Mouse (Mus musculus) adrenal gland, adult 18-20 months (tissue): ENCODE results near the gene Grasp. TPM values are rescaled to one million over a fixed set of nuclear protein-coding genes. Genes with fewer than 3 reads are reported as not detected.

ENCODE experiments used
- DNase-seq, 2 experiments: peaks; one replicate each; pipeline ENCODE4 v3.0.0; 2021 to 2022; ENCODE audit warnings: low spot score in 2 of 2
- total RNA-seq, 2 experiments: library from RNA; stranded (reverse); gene quantifications; 1 replicate in 1 of 2; 2 replicates in 1 of 2; pipeline ENCODE4 v1.2.3; 2021

Gene Grasp
- total RNA-seq, 2 experiments from 2014 or later: 16.3 to 19.8 TPM

DNA sequence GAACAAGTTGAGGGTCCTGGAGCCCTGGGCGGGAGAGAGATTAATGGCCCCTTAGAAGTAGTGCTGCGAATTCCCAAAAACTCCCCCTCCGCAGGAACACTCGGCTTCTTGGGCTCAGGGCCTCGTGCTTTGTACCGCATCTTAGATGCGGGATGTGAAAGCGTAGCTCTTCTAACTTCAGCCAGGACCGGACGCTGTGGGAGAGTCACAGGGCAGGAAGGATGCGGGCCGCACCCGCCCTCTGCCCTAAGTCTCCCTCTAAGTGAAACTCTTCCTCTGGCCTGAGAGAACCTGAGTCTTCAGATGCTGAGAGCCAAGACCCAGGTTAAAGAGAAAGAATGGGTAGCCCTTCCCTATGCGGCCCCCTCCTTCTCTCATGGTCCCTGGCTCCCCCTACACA lies 989 bp downstream of the Grasp start:
- no peak for DNase-seq

DNA sequence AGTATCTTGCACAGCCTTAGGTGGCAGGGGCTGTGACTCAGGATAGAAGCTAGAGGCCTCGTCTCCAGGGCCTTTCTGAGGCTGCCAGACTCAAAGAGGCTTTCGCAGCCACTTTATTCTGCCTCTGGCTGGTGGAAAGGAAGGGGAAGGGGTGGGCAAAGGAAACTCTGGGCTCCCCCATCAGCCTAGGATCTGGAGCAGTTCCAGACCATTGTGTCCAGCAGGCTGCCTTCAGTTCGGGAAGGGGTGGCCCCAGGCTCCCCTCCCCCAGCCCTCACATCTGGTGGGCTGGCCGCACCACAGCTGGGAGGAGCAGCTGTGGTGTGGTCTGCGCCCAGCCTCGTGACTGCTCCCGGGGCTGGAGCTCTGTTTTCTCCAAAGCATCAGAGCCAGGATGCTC lies 4.0 kb downstream of the Grasp start:
- DNase-seq: no peak

DNA sequence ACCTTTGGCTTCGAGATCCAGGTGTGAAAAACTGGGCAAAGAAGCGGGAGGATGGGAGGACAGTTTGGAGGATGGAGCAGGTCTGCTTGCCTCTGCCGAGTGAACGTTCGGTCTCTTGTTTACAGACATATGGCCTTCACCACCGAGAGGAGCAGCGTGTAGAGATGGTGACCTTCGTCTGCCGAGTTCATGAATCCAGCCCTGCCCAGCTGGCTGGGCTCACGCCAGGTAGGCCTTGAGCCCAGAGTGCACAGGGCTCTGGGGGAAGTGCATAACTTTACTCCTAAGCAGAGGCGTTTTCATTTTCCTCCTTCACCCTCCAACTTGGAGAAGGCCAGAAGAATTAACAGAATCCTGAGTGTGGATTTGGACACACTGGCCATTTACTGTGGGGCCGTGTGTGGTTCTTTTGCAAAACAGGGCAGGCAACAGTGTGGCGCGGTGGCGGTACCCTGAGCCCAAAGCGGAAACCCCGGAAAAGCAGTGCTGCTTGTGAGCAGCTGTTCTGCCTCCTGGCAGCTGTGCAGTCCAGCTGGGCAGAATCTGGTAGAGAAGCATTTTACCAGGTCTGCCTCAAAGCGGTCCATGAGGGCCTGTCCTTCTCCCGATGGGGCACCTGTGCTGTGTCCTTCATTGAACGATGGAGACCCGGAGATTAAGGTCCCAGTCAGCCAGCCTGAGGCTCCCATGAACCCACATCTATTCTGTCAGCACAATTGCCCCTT lies 5.0 kb downstream of the Grasp start:
- no peak for DNase-seq

DNA sequence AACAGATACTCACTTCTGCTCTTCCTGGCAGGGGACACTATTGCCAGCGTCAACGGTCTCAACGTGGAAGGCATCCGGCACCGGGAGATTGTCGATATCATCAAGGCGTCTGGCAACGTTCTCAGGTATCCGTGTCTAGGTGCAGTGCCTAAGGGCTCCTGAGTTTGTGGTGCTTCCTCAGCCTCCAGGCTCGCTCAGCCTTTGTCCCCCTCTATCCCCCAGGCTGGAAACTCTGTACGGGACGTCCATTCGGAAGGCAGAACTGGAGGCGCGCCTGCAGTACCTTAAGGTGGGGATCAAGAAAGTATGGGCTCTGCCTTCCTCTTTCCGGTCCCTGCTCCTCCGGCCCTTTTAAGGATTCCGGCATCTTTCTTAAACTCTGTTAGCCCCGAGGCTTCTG lies 6.5 kb downstream of the Grasp start:
- no peak for DNase-seq

DNA sequence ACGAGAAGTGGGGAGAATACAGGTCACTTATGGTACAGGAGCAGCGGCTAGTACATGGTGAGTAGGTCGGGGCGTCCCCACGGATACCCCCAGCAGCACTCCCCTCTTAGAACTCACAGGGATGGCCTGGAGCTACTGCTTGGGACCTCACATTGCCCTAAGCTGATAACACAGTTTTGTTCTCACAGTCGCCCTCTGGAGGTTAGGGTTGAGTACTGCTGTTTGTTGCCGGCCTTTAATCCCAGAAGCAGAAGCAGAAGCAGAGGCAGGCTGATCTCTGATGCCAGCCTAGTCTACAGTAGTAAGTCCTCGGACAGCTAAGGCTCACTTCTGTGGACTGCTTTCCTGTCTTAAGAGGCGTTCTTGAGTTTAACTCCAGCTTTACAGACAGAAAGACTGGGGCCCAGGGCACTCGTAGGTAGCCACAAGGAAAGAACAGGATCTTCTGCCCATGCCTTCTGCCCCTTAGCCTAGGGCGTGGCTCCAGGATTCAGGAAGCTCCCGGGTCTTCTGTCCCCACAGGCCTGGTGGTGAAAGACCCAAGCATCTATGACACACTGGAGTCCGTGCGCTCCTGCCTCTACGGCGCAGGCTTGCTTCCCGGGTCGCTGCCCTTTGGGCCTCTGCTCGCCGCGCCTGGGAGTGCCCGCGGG lies 7.1 kb downstream of the Grasp start:
- DNase-seq: no peak

DNA sequence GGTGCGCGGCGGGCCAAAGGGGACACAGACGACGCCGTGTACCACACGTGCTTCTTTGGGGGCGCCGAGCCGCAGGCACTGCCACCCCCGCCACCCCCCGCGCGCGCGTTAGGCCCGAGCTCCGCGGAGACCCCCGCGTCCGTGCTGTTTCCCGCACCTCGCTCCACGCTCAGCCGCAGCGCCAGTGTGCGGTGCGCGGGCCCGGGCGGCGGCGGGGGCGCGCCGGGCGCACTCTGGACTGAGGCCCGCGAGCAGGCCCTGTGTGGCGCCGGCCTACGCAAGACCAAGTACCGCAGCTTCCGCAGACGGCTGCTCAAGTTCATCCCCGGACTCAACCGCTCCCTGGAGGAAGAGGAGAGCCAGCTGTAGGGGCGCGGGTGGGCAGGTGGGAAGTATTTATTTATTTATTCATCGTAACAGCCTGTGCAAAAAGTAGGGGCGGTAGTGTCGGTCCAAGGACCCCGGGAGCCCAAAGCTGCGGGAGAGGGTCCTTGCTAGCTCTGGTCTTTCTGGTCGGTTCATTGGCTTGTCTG lies 7.7 kb downstream of the Grasp start:
- DNase-seq: no peak

DNA sequence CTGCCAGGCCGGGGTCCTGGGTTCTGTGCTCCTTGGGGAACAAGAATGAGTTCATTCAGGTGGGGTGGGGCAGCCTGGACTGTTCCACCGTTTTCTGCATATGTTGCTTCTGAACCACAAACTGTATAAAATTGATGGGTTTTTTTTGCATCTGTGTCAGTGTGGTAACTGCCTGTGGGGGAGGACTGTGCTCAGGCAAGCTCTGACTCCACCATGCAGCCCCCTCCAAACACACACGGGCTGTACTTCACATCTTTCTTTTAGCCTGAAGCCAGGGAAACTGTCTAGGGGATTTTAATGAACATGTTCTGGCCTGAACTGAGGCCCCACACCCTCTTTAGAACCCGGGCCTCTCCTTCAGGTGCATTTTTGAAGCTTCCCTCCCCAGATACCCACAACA lies 8.6 kb downstream of the Grasp start:
- DNase-seq: no peak

DNA sequence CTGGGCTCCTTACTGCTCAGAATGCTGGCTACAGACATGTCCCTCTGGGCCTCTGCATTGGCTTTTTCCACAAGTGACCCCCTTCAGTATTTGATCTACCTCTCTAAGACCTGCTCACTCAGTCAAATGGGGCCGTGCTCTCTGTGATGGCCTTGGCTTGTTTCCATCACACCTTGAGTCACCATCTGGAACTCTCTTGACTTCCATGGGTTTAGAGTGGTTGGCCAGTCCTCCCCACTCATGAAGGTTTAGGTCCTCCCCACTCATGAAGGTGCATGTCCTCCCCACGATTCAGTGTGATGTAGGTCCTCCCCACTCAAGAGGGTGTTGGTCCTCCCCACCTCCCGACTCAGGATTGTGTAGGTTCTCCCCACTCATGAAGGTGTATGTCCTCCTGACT lies 9.2 kb downstream of the Grasp start:
- no peak for DNase-seq

DNA sequence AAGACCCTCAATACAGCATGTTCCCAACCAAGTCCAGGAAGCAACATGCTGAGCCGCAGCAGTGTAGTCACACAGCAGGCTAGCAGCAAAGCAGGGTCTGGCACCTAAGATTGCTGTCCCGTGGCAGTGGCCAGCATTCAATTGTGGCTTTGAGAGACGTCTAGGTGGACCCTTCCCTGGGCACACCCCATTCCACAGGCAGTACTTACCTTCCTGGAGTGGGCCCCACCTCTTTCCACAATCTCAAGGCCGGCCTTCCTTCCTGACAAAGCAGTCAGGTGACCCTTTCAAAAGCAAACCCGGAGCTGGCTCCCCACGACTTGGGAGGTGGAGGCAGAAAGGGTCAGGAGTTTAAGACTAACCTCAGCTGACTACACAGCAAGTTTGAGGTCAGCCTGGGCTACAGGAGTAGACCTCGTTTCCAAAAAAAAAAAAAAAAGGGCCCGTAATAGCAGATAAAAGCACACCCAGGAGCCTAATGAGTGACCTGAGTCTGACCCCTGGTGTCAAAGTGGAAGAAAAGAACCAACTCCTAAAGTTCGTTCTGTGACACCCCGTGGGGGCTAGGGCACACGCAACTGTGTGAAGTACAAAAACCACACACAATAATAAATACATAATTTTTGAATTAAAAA lies 9.8 kb downstream of the Grasp start:
- DNase-seq: no peak

DNA sequence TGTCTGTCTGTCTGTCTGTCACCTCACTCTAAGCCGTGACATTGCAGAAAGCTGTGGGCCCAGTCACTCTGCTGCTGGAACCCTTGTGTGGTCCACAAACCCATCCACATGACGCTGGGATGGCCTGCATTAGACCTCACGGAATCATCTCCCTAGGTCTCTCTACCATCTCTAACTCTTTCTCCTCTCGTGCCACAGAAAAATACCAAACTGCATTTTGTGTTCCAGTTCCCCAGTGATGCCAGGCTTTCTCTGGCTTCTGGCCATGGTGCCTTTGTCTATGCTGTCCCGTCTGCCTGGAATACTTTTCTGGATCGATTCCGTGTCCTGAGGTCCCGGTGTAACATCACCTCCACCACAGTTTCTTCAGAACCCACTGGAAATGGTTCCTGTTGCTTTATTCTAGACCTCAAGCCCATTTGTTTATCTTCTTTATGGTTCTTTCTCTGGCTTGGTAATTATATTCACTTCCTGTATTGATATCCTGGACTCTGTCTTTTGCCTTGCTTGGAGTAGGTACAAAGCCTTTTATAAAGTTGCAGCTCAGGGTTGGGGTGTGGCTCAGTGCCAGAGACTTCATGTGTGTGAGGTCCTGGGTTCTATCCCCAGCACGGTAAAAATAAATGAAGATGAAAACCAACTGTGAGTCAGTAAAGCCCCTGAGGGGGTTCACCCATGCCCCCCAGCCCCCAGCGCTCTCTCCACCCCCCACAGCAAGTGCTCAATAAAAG lies 10.8 kb downstream of the Grasp start:
- DNase-seq: no peak

DNA sequence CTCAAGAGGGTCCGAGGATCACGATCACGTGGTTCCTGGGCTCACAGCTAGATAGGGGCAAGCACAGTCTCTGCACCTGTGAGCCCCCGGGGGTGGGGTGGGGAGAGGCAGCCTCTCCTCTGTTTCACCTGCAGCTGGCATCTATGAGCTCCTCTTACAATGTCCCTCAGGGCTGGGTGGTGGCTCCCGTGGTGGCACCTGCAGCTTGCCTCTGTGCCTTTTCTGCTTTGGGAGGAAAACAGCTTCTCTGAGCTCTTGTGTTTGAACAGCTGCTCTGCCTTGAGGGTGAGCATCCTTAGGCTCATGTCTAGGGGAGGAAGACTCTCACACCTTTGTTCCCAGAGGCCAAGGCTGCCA lies 11.3 kb downstream of the Grasp start:
- DNase-seq: no peak

DNA sequence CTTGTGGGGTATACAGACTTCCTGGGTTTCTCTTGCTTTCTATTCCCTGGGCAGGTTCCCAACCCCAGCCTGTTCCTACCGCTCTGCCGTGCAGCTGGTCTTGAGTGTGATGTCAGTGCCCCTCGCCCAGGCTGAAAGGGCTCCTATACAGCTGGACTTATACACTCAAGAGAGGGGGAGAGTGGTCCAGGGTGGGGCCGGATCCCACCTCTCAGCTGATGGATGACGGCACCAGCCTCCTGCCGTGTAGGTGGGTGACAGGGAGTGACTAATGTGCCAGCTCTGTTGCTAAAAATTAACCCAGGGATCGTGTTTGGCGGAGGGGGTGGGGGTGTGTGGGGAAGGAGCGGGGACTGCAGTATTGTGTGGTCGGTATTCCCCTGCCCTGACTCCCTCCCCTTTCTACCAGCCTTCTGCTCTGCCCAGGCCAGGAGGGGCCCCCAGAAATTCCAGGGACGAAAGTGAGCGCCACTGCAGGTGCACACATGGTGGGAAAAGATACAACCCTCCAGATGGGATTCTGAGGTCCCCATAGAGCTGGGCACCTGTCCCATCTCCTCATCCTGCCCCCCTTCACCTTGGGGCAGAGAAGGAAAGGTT lies 11.8 kb downstream of the Grasp start:
- no peak for DNase-seq

DNA sequence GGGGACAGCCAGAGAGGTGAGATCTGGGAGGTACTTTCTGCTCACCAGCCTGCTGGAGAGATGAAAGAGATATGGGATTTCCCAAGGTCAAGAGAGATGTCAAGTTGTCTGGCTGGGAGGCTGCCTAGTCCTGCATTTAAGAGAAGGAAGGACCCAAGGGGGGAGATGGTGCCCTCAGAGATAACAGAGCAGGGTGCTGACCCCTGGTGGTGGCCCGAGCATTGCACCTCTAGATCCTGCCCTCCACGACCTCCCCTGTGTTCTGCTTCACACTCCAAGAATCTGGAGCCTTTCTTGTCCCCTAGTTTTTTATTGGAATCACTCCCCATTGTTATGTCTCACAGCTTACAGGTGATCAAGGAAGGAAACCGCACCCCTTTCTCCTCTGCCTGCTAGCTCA lies 12.9 kb downstream of the Grasp start:
- peak; percentile 72 to 77 for DNase-seq

DNA sequence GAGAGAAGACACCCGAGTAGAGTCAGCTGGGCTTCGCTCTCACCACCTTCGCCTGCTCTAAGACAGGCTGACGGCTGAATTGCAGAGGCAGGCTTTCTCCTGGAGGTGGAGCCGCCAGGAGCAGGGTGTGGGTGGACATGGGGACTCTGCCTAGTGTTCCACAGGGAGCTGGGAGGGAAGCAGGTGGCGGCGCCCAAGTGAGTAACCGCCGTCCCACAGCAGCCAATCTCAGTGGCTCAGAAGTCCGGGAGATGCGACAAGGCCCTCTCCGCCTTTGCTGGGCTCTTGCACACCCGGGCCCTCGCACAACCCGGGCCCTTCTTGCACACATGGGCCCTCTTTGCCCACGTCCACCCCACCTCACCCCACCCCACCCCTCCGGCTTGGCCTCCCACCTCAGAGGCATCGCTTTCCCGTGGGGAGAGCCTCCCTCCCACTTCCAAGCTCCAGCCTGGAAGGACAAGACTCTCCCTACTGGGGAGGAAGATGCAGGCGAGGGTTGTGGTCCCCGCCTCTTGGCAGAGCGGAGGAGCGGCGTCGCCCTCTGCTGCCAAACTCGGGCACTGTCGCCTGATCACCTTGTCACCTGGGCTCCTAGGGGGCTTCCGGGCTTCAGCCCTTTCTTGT lies 15.0 kb downstream of the Grasp start:
- peak in 1 of 2 experiments; percentile 55 for DNase-seq

DNA sequence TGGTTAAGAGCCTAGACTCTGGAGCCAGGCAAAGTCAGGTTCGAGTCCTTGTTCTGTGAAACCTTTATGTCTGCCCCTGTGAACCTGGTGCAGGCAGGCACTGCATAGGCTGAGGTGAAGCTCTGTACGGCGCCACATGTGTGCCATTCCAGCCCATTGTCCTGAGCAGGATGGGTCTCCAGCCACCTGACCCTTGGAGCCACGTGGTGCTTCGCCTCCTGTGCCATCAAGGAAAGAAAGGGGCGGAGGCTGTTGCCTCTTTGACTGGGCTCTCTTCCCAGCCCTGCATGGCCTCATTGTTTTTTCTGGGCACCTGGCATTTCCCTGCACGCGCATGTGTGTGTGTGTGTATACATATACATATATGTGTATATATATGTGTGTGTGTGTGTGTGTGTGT lies 15.8 kb downstream of the Grasp start:
- DNase-seq: no peak

DNA sequence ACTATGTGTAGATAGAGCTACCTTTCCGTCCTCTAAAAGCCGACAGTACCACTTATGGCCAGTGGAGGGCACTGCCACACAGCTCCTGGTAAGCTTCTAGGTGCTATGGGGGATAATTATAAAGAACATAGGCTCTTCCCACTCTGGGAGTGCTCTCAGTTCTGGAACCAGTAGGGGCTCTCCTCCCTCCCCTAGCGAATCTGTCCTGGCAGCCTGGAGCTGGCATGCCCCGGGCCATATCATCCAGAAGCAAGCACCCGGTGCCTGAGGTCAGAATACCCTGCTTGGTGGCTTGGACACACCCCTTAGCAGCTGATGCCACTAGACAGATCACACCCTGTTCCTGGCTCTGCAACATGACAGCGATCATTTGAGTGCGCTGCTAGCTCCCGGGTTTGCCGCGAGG lies 16.8 kb downstream of the Grasp start:
- peak; percentile 85 to 88 for DNase-seq

DNA sequence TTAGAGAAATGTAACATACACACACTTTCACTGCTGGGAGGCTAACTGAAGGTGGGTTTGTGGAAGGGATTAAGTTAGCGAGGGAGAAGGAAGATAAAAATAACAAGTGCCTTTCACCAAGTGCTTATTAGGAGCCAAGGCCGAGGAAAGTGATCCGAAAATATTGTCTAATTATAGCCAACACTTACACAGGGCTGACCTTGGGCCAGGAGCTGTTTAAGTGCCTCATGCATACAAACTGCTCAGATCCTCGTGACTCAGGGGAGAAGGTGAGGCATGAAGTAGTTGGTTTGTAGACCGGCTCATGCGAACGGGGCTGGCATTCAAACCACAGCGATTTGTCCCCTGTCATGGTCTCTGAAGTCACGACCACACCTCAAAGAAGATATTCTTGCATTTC lies 17.2 kb downstream of the Grasp start:
- DNase-seq: no peak

DNA sequence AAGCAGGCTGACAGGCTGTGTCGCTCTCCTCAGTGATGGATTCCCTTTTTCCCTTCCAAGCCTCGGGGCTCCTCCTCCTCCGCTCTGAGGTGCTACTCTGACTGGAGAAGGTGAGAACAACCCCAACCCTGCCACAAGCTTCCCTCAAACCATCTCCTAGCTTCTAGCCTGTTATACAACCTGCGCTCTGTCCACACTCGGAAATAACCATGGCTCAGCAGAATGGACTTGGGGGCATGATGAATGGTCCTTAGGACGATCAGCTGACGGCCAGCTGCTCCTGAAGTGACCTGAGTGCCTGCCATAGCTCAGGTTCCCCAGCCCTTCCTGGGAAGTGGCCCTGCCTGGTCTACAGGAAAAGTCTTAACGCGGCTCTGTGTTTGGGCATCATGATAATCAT lies 17.9 kb downstream of the Grasp start:
- no peak for DNase-seq

DNA sequence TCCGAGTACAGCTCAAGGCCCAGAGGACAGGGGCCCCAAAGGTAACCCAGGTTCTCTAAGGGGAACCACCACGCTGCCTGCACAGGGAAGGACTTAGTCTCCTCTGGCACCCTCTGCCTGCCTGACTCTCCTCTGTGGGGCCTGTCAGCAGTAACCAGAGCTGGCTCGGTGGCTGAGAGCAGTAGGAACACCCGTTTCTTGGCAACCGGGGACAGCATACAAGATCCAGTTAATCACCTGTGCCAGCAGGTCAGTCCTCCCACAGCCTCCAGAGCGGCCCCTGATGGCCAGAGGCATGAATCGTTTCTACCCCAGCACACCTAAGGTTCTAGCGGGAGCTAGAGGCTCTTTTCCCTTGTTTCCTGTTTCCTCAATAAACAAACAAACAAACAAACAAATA lies 18.7 kb downstream of the Grasp start:
- no peak for DNase-seq

DNA sequence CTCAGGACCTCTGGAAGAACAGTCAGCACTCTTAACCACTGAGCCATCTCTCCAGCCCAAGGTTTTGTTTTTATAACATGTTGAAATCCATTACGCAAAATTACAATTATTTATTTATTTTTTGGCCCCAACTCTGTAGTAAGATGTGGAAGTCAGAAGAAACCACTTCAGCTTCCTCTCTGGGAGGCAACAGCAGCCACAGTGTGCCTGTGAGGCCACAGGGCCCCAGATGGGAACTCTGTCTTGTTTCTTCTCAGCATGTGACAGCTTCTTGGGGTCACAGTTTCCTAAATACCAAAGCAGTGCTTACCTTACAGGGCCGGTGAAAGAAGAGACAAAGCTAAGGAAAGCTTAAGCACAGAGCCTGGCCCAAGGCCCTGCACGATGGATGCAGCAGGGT lies 20.0 kb downstream of the Grasp start:
- DNase-seq: no peak
